ENCODE assay signal across 37 mouse cellular contexts in genomic region chr16:45624791-45625190, GRCm38 (mm10). TPM values are rescaled to one million over a fixed set of nuclear protein-coding genes. Genes with fewer than 3 reads are reported as not detected.
DNase-seq lines count a peak whose midpoint lies in the region; ATAC-seq lines count a peak whose summit lies in the region.
"Had no signal": no experiment of that assay in that cellular context is flagged by ENCODE, and none has a peak within 500 bp of the region (broad histone marks: within the 10 kb centered on the region; RNA-seq: fewer than 3 reads in every experiment).

No protein-coding gene starts in this region.

- H3K36me3 ChIP-seq in heart, embryonic 11.5 days (ENCODE audit: control insufficient read depth, insufficient read depth, low read length): no peaks in the 10 kb centered on the region; the same call in 1 of the 2 replicates
- H3K36me3 ChIP-seq in hindbrain, embryonic 13.5 days: no peaks in the 10 kb centered on the region
- H3K36me3 ChIP-seq: G1E; heart, embryonic 13.5 days; hindbrain, embryonic 10.5 days; limb, embryonic 12.5 days had no signal

- 0 out of 2 replicates have a peak overlapping the region, but pooled peaks have one; percentile 3 for H3K27ac ChIP-seq in heart, embryonic 11.5 days (ENCODE audit: low read depth, low read length)
- H3K27ac ChIP-seq in hindbrain, embryonic 13.5 days: no peak overlapping the region
- H3K27ac ChIP-seq: gastrocnemius, adult 2 months; heart, embryonic 13.5 days; hindbrain, embryonic 10.5 days; limb, embryonic 12.5 days had no signal

- no peak overlapping the region for H3K4me3 ChIP-seq in heart, embryonic 11.5 days (ENCODE audit: low read depth, low read length)
- H3K4me3 ChIP-seq in hindbrain, embryonic 13.5 days: no peak overlapping the region
- H3K4me3 ChIP-seq: erythroblast, embryonic 14.5 days; gastrocnemius, adult 2 months; heart, embryonic 13.5 days; hindbrain, embryonic 10.5 days; limb, embryonic 12.5 days had no signal

- 75% methylated on average over 2 of the region's 2 CpGs for WGBS in heart, embryonic 11.5 days (ENCODE audit: insufficient replicate concordance)
- 88% methylated on average over 2 of the region's 2 CpGs for WGBS in hindbrain, embryonic 13.5 days

- no peak overlapping the region for H3K4me2 ChIP-seq in heart, embryonic 11.5 days
- H3K4me2 ChIP-seq in hindbrain, embryonic 13.5 days: no peak overlapping the region
- H3K4me2 ChIP-seq: heart, embryonic 13.5 days; limb, embryonic 12.5 days had no signal

- H3K9me3 ChIP-seq in heart, embryonic 11.5 days (replicated peaks; ENCODE audit: control insufficient read depth, low read length): no peaks in the 10 kb centered on the region
- H3K9me3 ChIP-seq in hindbrain, embryonic 13.5 days: no peaks in the 10 kb centered on the region
- H3K9me3 ChIP-seq: G1E; heart, embryonic 13.5 days; hindbrain, embryonic 10.5 days; limb, embryonic 12.5 days had no signal

- no peak for DNase-seq in heart, adult 8-10 months (ENCODE audit: low spot score)
- peak; percentile 64 for DNase-seq in 416B (ENCODE audit: low read depth)
- no peak for DNase-seq in ovary, postnatal 14 days (ENCODE audit: low spot score)
- DNase-seq: adrenal gland, postnatal 25 days; cerebellum, adult 18-20 months; gastrocnemius, adult 2 months; heart, postnatal 10 days; kidney, adult 8-10 months; kidney, postnatal 10 days; layer of hippocampus, adult 9-11 months; lung, postnatal 36 days; midbrain, embryonic 14.5 days; right cerebral cortex, adult 18-20 months; spleen, adult 18-20 months; thymus, adult 18-20 months; thymus, postnatal 25 days had no signal

- H3K9ac ChIP-seq in heart, embryonic 11.5 days (ENCODE audit: low read depth, low read length): no peak overlapping the region
- H3K9ac ChIP-seq in hindbrain, embryonic 13.5 days: no peak overlapping the region
- H3K9ac ChIP-seq: heart, embryonic 13.5 days; limb, embryonic 12.5 days had no signal

- no peaks in the 10 kb centered on the region for H3K27me3 ChIP-seq in heart, embryonic 11.5 days (ENCODE audit: control insufficient read depth, insufficient read depth, low read length)
- H3K27me3 ChIP-seq in hindbrain, embryonic 13.5 days: no peaks in the 10 kb centered on the region
- H3K27me3 ChIP-seq: heart, embryonic 13.5 days; limb, embryonic 12.5 days had no signal

- ATAC-seq in heart, embryonic 11.5 days (replicated peaks; ENCODE audit: insufficient number of reproducible peaks, low FRiP score, low TSS enrichment): no peak
- peak; percentile 64 for ATAC-seq in CD4-positive, CD25-positive, alpha-beta regulatory T cell, adult 4 months
- peak; percentile 64 for ATAC-seq in inflammation-experienced regulatory T-cells, adult 6 months
- ATAC-seq in hindbrain, embryonic 13.5 days (ENCODE audit: low FRiP score): no peak
- ATAC-seq: forebrain, embryonic 16.5 days; hindbrain, embryonic 16.5 days; intestine, embryonic 16.5 days; Patski had no signal

- peaks cover 5% of the 10 kb centered on the region for H3K4me1 ChIP-seq in heart, embryonic 11.5 days (ENCODE audit: control insufficient read depth, insufficient read depth, low read length)
- no peaks in the 10 kb centered on the region for H3K4me1 ChIP-seq in hindbrain, embryonic 13.5 days (replicated peaks)
- H3K4me1 ChIP-seq: hindbrain, embryonic 10.5 days; limb, embryonic 12.5 days had no signal

RNA-seq across cellular contexts. Expression of gene Gcsam, which starts 14.6 kb away (rescaled TPM):
- 0.16 and 0.28 TPM in 2 replicates for polyA plus RNA-seq in heart, embryonic 11.5 days (2014; fragmentation: Nextera tagmentation; extraction: Ambion mirVana)
- total RNA-seq in heart, adult 8-10 months (2022): under 1 TPM in 1 of 4 experiments, not detected in 3; 0.14 TPM
- under 1 TPM in 1 of 2 experiments, not detected in 1; 0.62 TPM for polyA plus RNA-seq in CD4-positive, CD25-positive, alpha-beta regulatory T cell, adult 4 months (2017; shearing (Covaris generic))
- under 1 TPM in 1 of 3 experiments, not detected in 2; 0.23 TPM for polyA plus RNA-seq in inflammation-experienced regulatory T-cells, adult 6 months (2017; shearing (Covaris generic))
- not detected in 2 replicates for polyA plus RNA-seq in hindbrain, embryonic 13.5 days (2015; fragmentation: Nextera tagmentation; extraction: Ambion mirVana)
- total RNA-seq: adrenal gland, postnatal 25 days; gastrocnemius, adult 2 months; left cerebral cortex, adult 18-20 months; left cerebral cortex, postnatal 25 days had no signal
- polyA plus RNA-seq: cortical plate, adult 2 months; erythroblast, embryonic 14.5 days; forebrain, embryonic 11.5 days; forebrain, embryonic 16.5 days; G1E; heart, embryonic 13.5 days; hindbrain, embryonic 16.5 days; midbrain, embryonic 14.5 days; Patski had no signal

RNA-seq across cellular contexts. Expression of gene BC016579, which starts 29.1 kb away (rescaled TPM):
- polyA plus RNA-seq in heart, embryonic 11.5 days (2014; fragmentation: Nextera tagmentation; extraction: Ambion mirVana): 0.17 and 0.19 TPM in 2 replicates
- not detected for total RNA-seq in heart, adult 8-10 months (2022)
- polyA plus RNA-seq in CD4-positive, CD25-positive, alpha-beta regulatory T cell, adult 4 months (2017; shearing (Covaris generic)): under 1 TPM in 1 of 2 experiments, not detected in 1; 0.28 TPM
- polyA plus RNA-seq in inflammation-experienced regulatory T-cells, adult 6 months (2017; shearing (Covaris generic)): not detected
- polyA plus RNA-seq in hindbrain, embryonic 13.5 days (2015; fragmentation: Nextera tagmentation; extraction: Ambion mirVana): not detected in 2 replicates
- total RNA-seq: gastrocnemius, adult 2 months; heart, postnatal 10 days; megakaryocyte-erythroid progenitor cell, adult 5-6 weeks; neutrophil, adult 5-6 weeks had no signal
- polyA plus RNA-seq: embryonic facial prominence, embryonic 14.5 days; erythroblast, embryonic 14.5 days; forebrain, embryonic 11.5 days; forebrain, embryonic 16.5 days; G1E; heart, embryonic 13.5 days; hindbrain, embryonic 10.5 days; hindbrain, embryonic 16.5 days; liver, adult 2 months; Patski had no signal

Comparison
In these comparisons a context has a peak if more than half of its experiments do, and no peak if none do; other contexts are left out.
1. ATAC-seq: peak in CD4-positive, CD25-positive, alpha-beta regulatory T cell, adult 4 months (single experiment) and inflammation-experienced regulatory T-cells, adult 6 months (single experiment); none in heart, embryonic 11.5 days (single experiment) and hindbrain, embryonic 13.5 days (single experiment).